ENCODE assay signal across 8 mouse cellular contexts in genomic region chr6:135197921-135198532, GRCm38 (mm10). TPM values are rescaled to one million over a fixed set of nuclear protein-coding genes. Genes with fewer than 3 reads are reported as not detected.
DNase-seq lines count a peak whose midpoint lies in the region; ATAC-seq and TF ChIP-seq lines count a peak whose summit lies in the region.

TSS of gene Fam234b (plus strand) at chr6:135197977.
TSS of gene Hebp1 (minus strand) at chr6:135198022.

- TF ChIP-seq CTCF in kidney, postnatal 0 days (IDR thresholded peaks at IDR 0.05; ENCODE audit: low read depth) = no peak

- no peak within 1 kb of the TSS for H3K27ac ChIP-seq in brown adipose tissue, adult 24 weeks (replicated peaks; ENCODE audit: low read depth, low read length)
- 0 out of 2 replicates have a peak within 1 kb of the TSS, but pooled peaks have one; percentile 5 for H3K27ac ChIP-seq in heart, embryonic 12.5 days (ENCODE audit: poor library complexity, severe bottlenecking)
- peak within 1 kb of the TSS; percentile 63 for H3K27ac ChIP-seq in kidney, postnatal 0 days
- H3K27ac ChIP-seq in liver, embryonic 11.5 days (ENCODE audit: low read depth, low read length) = peak within 1 kb of the TSS; percentile 96
- H3K27ac ChIP-seq in stomach, embryonic 14.5 days (ENCODE audit: low read length) = peak within 1 kb of the TSS; percentile 79

- peak within 1 kb of the TSS; percentile 85 for H3K9ac ChIP-seq in heart, embryonic 12.5 days
- H3K9ac ChIP-seq in kidney, postnatal 0 days (ENCODE audit: low read depth, low read length) = peak within 1 kb of the TSS; percentile 75
- peak within 1 kb of the TSS; percentile 93 for H3K9ac ChIP-seq in liver, embryonic 11.5 days (ENCODE audit: low read depth, low read length)
- H3K9ac ChIP-seq in stomach, embryonic 14.5 days (replicated peaks; ENCODE audit: low read depth, low read length) = peak within 1 kb of the TSS; percentile 60

- no peaks in the 10 kb centered on the region; the same call in 1 of the 2 replicates for H3K4me1 ChIP-seq in brown adipose tissue, adult 24 weeks (ENCODE audit: control insufficient read depth, insufficient read depth, insufficient read length, low read length)
- peaks cover 22% of the 10 kb centered on the region; the same call in 1 of the 2 replicates for H3K4me1 ChIP-seq in heart, embryonic 12.5 days (replicated peaks)
- H3K4me1 ChIP-seq in kidney, postnatal 0 days (replicated peaks; ENCODE audit: insufficient read depth, low read length) = 0 out of 2 replicates have a peak, but pooled peaks cover 3% of the 10 kb centered on the region
- H3K4me1 ChIP-seq in liver, embryonic 11.5 days (replicated peaks; ENCODE audit: control insufficient read depth, insufficient read depth, low read length) = peaks cover 9% of the 10 kb centered on the region
- no peaks in the 10 kb centered on the region; the same call in 1 of the 2 replicates for H3K4me1 ChIP-seq in stomach, embryonic 14.5 days (ENCODE audit: control insufficient read depth, insufficient read depth, low read length)

- peak within 1 kb of the TSS; percentile 93 for H3K4me3 ChIP-seq in brown adipose tissue, adult 24 weeks (ENCODE audit: insufficient read depth, low read depth, low read length)
- H3K4me3 ChIP-seq in heart, embryonic 12.5 days = peak within 1 kb of the TSS; percentile 80
- peak within 1 kb of the TSS; percentile 79 for H3K4me3 ChIP-seq in kidney, postnatal 0 days (replicated peaks; ENCODE audit: low read depth, low read length)
- H3K4me3 ChIP-seq in liver, embryonic 11.5 days (ENCODE audit: low read depth, low read length) = peak within 1 kb of the TSS; percentile 75
- peak within 1 kb of the TSS; percentile 82 for H3K4me3 ChIP-seq in stomach, embryonic 14.5 days (ENCODE audit: low read depth, low read length)

- H3K9me3 ChIP-seq in heart, embryonic 12.5 days (replicated peaks) = 0 out of 2 replicates have a peak, but pooled peaks cover 4% of the 10 kb centered on the region
- H3K9me3 ChIP-seq in kidney, postnatal 0 days (replicated peaks; ENCODE audit: low read length) = no peaks in the 10 kb centered on the region
- no peaks in the 10 kb centered on the region for H3K9me3 ChIP-seq in liver, embryonic 11.5 days (ENCODE audit: control insufficient read depth, low read length)
- H3K9me3 ChIP-seq in stomach, embryonic 14.5 days (ENCODE audit: control insufficient read depth, low read depth, low read length) = no peaks in the 10 kb centered on the region

- peak within 1 kb of the TSS; percentile 88 for H3K4me2 ChIP-seq in heart, embryonic 12.5 days
- peak within 1 kb of the TSS; percentile 67 for H3K4me2 ChIP-seq in kidney, postnatal 0 days (ENCODE audit: low read length)
- H3K4me2 ChIP-seq in liver, embryonic 11.5 days = peak within 1 kb of the TSS; percentile 82
- H3K4me2 ChIP-seq in stomach, embryonic 14.5 days (replicated peaks; ENCODE audit: low read depth, low read length) = peak within 1 kb of the TSS; percentile 88

- WGBS in heart, embryonic 12.5 days = under 1% methylated on average over 52 of the region's 52 CpGs
- under 1% methylated on average over 52 of the region's 52 CpGs for WGBS in kidney, postnatal 0 days
- under 1% methylated on average over 52 of the region's 52 CpGs for WGBS in liver, embryonic 11.5 days
- under 1% methylated on average over 52 of the region's 52 CpGs for WGBS in stomach, embryonic 14.5 days

- 0 out of 2 replicates have a peak, but pooled peaks cover 5% of the 10 kb centered on the region for H3K27me3 ChIP-seq in heart, embryonic 12.5 days (replicated peaks)
- H3K27me3 ChIP-seq in kidney, postnatal 0 days (ENCODE audit: insufficient read depth, low read length) = no peaks in the 10 kb centered on the region
- no peaks in the 10 kb centered on the region for H3K27me3 ChIP-seq in liver, embryonic 11.5 days (replicated peaks; ENCODE audit: control insufficient read depth, insufficient read depth, low read length)
- H3K27me3 ChIP-seq in stomach, embryonic 14.5 days (ENCODE audit: control insufficient read depth, insufficient read depth, low read length) = no peaks in the 10 kb centered on the region

- peak; percentile 84 for DNase-seq in CD4-positive, CD25-positive, alpha-beta regulatory T cell, adult 2 months (ENCODE audit: low read depth, low spot score)
- DNase-seq in kidney, postnatal 0 days (ENCODE audit: low spot score) = peak; percentile 69
- DNase-seq in liver, embryonic 11.5 days (ENCODE audit: low spot score) = peak; percentile 83
- peak; percentile 63 to 70 for DNase-seq in natural killer cell, adult 2 months (ENCODE audit: low spot score in 2 of 2)

- peak; percentile 68 for ATAC-seq in erythroid progenitor cell, adult 5-6 weeks (replicated peaks; ENCODE audit: low FRiP score, poor library complexity, severe bottlenecking)
- ATAC-seq in heart, embryonic 12.5 days (ENCODE audit: insufficient number of reproducible peaks, low FRiP score) = peak; percentile 88
- ATAC-seq in kidney, postnatal 0 days (replicated peaks; ENCODE audit: low FRiP score, low read depth) = peak; percentile 83
- ATAC-seq in liver, embryonic 11.5 days (replicated peaks; ENCODE audit: low FRiP score) = peak; percentile 68
- ATAC-seq in stomach, embryonic 14.5 days (ENCODE audit: insufficient number of reproducible peaks, insufficient read depth, low FRiP score, low read depth) = peak; percentile 83

- H3K36me3 ChIP-seq in heart, embryonic 12.5 days = no peaks in the 10 kb centered on the region
- no peaks in the 10 kb centered on the region for H3K36me3 ChIP-seq in kidney, postnatal 0 days (ENCODE audit: insufficient read depth, low read length)
- no peaks in the 10 kb centered on the region; the same call in 1 of the 2 replicates for H3K36me3 ChIP-seq in liver, embryonic 11.5 days (ENCODE audit: control insufficient read depth, insufficient read depth, low read length)
- H3K36me3 ChIP-seq in stomach, embryonic 14.5 days (ENCODE audit: control insufficient read depth, insufficient read depth, low read length) = no peaks in the 10 kb centered on the region

RNA-seq across cellular contexts. Expression of gene Fam234b, which starts in this region (rescaled TPM):
- polyA plus RNA-seq in brown adipose tissue, adult 24 weeks (2012; ENCODE audit: insufficient read depth, insufficient read length, missing spikeins) = 2.1 and 3.7 TPM in 2 replicates
- 110 and 154 TPM in 2 replicates for total RNA-seq in erythroid progenitor cell, adult 5-6 weeks (2015; ENCODE audit: low replicate concordance)
- total RNA-seq in erythroid progenitor cell, adult 5-6 weeks (2017; ENCODE audit: low replicate concordance) = 96.5 and 104 TPM in 2 replicates
- 9.0 and 10.7 TPM in 2 replicates for polyA plus RNA-seq in heart, embryonic 12.5 days (2016; fragmentation: Nextera tagmentation; extraction: Ambion mirVana)
- 31.8 and 34.8 TPM in 2 replicates for polyA plus RNA-seq in kidney, postnatal 0 days (2015; fragmentation: Nextera tagmentation; extraction: Ambion mirVana)
- 34.2 and 37.9 TPM in 2 replicates for polyA plus RNA-seq in liver, embryonic 11.5 days (2014; fragmentation: Nextera tagmentation; extraction: Ambion mirVana)
- 26.2 and 28.8 TPM in 2 replicates for polyA plus RNA-seq in stomach, embryonic 14.5 days (2014; fragmentation: Nextera tagmentation; extraction: Ambion mirVana)

RNA-seq across cellular contexts. Expression of gene Hebp1, which starts in this region (rescaled TPM):
- polyA plus RNA-seq in brown adipose tissue, adult 24 weeks (2012; ENCODE audit: insufficient read depth, insufficient read length, missing spikeins) = 63.2 and 64.6 TPM in 2 replicates
- total RNA-seq in erythroid progenitor cell, adult 5-6 weeks (2015; ENCODE audit: low replicate concordance) = 192 and 305 TPM in 2 replicates
- total RNA-seq in erythroid progenitor cell, adult 5-6 weeks (2017; ENCODE audit: low replicate concordance) = 368 and 376 TPM in 2 replicates
- polyA plus RNA-seq in heart, embryonic 12.5 days (2016; fragmentation: Nextera tagmentation; extraction: Ambion mirVana) = 14.8 and 16.0 TPM in 2 replicates
- polyA plus RNA-seq in kidney, postnatal 0 days (2015; fragmentation: Nextera tagmentation; extraction: Ambion mirVana) = 48.0 and 52.3 TPM in 2 replicates
- 56.8 and 59.1 TPM in 2 replicates for polyA plus RNA-seq in liver, embryonic 11.5 days (2014; fragmentation: Nextera tagmentation; extraction: Ambion mirVana)
- 9.6 and 14.3 TPM in 2 replicates for polyA plus RNA-seq in stomach, embryonic 14.5 days (2014; fragmentation: Nextera tagmentation; extraction: Ambion mirVana)
